Mouse (Mus musculus): ENCODE measurements around the gene Eepd1.

Gene Eepd1

DNA sequence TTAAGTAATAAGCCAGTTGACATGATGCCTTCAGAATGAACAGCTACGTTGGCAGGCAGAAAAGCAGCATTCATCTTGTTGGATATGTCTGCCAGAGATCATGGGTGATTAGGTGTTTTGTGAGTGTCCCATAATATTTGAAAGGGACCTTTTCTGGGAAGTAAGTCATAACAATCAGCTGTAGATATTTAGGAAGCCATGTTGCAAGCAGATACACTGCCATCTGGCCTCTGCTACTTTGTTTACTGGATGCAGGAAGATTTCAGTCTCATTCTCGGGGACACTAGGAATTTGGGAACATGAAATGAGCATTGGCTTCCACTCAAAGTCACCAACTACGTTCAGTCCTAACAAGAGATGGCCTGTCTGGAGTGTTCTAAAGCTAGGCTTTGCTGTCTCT, 54.1 kb downstream of the Eepd1 start:
- no peak for DNase-seq (ENCODE audit: low spot score)

DNA sequence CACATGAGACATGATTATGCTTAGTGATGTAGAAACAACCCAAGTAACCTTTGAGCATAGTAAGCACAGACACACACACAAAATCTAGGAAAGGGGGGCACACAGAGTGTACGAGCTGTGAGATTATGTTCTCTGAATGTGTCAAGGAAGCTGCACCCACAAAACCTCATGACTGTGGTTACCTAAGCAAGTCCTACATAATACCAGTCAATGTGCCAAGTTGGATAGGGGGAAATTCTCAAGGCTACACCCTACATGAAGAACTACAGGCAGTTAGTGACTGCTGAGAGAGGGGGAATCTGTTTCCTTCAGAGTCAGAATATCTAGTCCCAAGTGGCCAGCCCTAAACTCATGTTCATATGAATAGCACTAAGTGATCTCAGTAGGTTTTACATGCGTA, 58.1 kb downstream of the Eepd1 start:
- no peak for DNase-seq (ENCODE audit: low spot score)

DNA sequence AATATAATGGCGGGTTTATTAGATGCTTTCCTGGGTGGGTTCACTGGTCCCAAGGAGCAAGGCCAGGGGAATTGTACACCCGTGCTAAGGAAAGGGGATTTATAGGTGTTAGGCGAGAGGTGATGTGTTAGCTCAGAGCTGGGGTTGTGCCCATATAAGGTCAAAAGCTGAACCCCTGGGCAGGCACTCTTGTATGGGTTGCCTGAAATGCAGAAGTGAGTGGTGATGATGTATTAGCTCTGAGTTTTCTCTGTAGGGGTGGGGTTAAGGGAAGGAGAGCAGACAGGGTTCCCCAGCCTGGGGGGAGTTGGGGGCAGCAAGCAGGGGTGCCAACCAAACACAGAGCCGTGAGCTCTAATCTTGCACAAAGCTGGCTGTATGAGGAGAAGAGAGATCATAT, 60.0 kb downstream of the Eepd1 start:
- DNase-seq (ENCODE audit: low spot score) = no peak

DNA sequence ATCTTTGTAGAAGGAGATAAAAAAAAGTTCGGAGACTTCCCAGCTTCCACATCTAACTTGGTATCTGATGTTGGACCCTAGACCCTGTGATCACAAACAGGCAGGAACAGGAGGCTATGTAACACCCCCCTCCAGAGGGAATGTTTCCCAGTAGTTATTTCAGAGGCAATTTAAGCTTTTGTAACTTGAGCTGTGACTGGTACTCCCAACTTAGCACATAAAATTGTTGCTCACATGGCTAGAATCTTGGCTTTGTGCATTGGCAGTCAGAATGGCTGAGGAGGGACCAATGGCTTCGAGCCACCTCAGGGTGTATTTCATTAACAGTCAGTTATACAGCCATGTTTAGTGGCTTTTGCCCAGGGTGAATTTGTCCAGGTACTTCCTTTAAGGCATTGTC, 63.9 kb downstream of the Eepd1 start:
- no peak for DNase-seq (ENCODE audit: low spot score)

DNA sequence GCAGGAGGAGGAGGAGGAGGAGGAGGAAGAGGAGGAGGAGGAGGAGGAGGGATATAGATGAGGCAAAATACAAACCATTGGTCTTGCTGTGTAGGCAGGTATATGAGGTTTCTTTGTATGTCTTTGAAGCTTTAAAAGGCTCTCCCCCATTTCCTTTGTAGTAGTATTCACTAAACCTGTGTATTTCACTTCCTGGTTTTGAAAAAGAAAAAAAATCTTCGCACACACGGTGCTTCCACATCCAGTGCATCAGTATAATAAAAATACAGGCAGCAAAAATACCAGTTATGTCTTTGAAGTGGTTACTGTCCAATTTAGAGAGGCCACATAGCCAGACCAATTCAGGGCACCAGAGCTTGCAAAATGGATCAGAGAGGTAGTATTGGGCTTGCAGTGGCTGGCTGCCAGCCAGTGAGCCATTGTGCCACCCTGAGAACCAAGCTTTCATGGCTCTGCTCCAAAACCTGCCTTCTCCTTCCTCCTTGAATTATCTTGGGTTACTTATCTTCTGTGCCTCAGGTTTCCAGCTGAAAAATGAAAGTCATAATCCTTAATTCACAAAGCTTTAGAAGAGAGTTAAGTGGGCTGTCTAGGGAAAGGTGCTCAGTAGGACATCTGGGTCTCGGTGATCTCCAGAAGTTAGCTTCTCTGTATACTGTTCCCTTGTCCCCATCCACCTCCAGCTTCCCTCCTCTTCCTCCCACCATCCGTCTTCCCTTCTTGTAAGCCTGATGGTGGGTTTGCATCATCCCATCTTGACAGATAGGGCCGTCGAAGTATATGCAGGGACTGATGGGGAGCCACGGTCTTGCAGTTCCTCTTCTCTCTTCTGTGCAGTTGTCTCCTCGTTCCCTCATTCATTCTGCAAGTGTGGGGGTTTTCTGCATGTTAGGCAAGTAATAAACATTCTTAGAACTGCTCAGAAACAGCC, 68.0 kb downstream of the Eepd1 start:
- DNase-seq (ENCODE audit: low spot score) = peak; percentile 18

DNA sequence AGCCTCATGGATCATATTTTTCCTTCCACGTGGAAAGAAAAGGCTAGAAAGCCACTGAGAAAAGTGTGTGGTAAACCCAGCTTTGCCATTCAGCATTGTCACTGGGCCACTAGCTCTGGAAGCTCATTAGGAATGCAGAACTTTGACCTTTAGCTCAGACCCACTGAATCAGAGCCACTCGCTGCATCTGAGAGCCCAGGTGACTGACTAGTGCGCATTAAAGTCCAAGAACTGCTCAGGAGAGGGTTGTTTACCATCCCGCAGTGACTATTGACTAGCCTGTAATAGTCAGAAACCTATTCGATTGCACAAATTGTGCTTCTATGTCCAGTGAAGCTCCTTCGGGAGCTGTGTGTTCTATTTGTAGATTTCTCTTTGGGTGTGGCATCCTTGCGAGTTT, 68.8 kb downstream of the Eepd1 start:
- DNase-seq (ENCODE audit: low spot score) = no peak

DNA sequence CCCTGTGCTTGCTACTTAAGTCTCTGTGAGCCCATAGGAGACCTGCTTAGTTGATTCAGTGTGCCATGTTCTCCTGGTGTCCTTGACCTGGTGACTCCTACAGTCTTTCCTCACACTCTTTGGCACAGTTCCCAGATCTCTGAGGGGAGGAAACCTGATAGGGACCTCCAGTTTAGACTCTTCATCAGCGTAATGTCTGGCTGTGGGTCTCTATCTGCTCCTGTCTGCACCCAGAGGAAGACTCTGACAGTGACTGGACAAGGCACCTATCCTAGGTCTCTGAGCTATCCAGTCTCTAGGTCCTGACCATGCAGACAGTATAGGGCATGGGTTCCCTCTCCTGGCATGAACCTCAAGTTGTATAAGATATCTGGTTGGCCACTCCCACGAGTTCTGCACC, 71.2 kb downstream of the Eepd1 start:
- no peak for DNase-seq (ENCODE audit: low spot score)

DNA sequence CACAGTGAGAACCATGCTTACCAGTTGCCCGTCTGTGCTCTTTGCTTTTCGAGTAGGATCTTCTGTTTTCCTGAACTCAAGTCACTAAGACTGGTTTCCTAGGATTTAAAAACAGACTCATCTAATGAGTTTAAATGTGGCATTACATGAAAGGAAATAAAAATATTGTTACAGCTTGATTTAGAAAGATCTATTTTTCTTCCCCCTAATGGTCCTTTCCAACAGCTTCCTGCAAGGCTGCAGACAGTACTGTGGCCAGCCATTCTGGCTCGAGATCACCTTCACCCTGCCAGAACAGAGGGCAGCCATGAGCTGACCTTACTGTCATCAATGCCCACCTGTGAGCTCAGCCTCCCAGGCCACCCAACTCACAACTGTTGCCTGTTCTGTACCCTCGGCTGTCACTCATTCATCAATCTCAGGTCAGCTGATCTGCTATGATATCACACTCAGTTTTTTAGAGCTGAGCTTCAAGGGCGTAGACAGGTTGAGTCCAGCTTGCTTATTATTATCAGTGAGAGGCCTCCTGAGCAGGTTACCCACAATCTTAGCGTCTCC, 73.0 kb downstream of the Eepd1 start:
- DNase-seq (ENCODE audit: low spot score) = no peak

DNA sequence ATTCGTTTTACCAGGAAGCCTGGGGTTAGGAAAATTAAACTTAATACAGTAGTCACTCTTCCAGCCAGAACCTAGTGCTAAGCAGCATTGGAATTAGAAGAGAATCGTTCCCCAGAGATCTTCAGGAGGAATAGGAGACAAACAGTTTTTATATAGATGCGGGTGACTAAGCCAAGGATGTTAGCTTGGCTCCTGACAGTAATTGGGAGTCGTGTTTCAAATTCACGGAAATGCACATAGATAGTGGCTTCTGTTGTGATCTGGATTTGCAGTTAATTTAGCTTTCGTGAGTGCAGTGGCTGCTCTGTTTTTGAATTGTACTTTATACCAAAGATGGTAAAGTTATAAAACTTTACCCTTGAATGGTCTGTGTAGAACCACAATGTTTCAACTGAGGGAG, 73.9 kb downstream of the Eepd1 start:
- DNase-seq (ENCODE audit: low spot score) = no peak

DNA sequence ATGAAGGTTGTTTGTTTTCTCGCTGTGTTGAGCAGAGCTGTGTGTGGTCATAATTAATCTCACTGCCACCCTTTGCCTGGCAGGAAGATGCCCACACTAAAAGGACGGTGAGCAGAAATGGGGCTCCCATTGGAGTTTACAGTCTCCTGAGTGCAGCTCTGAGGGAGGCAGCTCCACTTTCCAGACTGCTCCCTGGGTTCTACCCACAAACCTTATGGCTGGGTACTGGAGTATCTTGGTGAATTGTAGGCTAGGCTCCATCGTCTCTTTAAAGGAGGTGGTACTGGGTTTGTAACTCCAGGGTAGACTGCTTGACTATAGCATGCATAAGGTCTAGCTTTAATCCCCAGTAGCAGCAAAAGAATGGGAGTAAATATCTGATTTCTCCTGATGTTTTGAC, 74.7 kb downstream of the Eepd1 start:
- DNase-seq (ENCODE audit: low spot score) = no peak

DNA sequence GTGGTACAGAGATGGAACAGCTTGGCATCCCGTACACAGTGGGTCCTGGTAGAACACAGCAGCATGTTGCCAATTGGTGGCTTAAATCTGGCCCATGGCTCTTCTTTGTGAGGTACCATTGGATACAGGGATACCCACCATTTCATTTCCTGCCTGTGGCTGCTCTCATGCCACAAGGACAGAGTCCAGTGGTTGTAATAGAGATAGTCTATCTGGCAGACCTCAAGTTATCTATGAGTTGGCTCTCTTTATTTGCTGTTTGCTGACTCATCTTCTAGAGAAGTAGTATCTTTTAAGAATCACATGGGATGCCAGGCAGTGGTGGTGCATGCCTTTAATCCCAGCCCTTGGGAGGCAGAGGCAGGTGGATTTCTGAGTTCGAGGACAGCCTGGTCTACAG, 76.0 kb downstream of the Eepd1 start:
- DNase-seq (ENCODE audit: low spot score) = no peak

DNA sequence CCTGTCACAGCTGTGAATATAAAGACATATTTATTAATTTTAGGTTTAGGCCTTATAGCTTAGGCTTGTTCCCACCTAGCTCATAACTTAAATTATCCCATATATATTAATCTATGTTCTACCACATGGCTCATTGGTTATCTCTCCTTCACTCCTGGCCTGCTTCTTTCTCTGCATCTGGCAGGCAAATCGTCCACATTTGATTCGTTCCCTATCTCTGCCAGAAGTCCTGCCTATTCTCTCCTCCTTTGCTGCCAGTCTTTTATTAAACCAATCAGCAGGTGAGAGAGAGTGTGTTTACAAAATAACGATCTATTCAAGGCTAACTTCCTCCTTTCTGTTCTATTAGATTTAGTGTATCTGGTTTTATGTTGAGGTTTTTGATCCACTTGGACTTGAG, 77.5 kb downstream of the Eepd1 start:
- DNase-seq (ENCODE audit: low spot score) = no peak

DNA sequence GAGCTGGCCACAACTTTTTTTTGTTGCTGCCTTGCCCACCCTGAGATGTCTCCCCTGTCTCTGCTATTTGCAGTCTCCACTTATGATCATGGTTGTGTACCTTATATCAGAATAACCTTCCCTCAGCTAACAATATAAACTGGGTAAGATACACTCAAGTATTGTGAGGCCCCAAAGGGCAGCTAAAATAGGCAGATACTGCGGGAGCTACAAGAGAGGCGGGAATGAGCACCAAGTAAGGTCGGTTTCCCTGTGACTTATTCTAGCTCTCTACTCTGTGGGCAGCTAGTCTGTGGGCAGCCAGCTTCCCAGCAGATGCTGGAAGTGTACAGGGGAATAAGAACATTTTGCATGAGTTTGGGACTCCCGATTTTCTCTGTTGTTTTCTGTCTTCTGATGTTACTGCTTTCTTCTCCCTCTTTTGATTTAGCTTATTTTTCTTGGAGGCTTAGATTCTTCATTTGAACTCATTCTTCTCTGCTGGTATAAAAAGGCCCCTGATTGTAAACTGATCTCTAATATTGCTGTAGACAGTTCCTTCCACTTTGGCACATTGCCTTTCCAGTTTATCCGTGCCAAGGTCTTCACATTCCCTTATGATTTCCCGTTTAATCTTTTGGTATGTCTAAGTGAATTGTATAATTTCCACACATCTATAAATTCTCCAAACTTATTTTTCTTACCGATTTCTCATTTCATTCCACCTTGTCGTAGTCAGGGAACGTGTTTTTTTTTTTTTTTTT, 78.8 kb downstream of the Eepd1 start:
- no peak for DNase-seq (ENCODE audit: low spot score)

DNA sequence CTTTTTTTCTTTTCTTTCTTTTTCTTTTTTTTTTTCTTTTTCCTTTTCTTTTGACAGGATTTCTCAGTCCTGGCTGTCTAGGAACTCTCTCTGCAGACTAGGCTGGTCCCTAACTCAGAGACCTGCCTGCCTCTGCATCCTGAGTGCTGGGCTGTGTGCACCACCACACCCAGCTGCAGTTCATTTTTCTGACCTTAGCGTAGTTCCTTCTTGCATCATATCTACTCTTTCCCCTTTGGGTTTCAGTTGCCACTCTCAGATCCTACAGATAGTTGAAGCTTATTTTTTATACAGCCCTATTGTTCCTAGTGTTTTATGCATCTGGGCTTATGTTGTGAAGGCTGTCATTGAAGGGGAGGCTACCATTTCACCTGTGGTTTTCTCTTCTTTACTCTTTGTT, 79.8 kb downstream of the Eepd1 start:
- DNase-seq (ENCODE audit: low spot score) = no peak

DNA sequence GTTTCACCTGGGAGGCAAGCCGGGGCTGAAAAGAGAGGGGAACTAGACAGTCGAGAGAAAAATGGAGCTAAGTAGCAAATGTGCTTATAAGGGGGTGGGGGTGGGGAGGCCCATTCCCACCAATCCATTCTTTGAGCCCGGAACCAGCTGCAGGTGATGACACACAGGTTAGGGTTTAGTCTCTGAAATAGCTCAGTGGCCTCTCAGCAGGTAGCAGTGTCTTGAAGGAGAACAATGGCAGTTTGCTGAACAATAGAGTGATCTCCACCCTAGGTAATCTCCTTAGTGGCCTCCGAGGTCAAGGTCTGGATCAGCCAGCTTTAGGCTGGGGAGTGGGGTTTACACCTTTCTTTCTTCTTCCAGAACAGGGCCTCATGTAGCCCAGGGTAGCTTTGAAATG, 82.5 kb downstream of the Eepd1 start:
- no peak for DNase-seq (ENCODE audit: low spot score)

DNA sequence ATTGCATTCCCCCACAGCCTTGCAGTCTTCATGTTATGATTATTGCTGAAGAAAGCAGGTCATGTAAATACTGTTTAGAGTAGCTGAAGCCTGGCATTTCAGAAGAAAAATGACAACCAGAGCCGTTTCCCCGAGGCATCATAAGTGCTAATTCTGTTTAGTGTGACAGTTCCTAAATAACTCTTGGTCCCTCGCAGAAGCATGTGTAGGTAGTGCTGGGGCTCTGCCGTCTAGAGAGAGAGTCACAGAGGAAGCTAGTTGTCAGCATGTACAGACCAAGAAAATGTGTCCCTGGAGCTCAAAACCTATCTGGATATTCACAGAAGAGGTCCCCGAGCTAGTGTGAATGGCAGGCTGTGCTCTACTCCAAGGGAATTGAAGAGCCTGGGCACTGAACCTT, 85.7 kb downstream of the Eepd1 start:
- DNase-seq (ENCODE audit: low spot score) = no peak

DNA sequence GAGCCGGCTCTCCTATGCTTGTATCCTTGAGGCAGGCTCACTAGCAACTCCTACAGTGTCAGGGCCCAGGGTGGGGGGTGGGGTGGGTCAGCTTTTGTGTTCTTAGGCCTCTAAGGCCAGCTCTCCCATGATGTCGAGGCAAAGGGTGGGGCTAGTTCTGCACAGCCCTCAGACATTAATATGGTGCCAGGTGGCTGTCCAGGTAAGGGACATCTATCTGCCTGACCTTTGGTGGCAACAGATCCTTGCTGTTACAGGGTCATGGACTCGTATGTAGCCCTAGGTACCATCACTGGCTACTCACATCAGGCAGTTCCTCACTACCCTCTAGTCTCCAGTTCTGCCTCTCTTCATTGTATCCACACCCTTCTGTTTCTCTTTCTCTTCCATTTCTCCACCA, 87.4 kb downstream of the Eepd1 start:
- no peak for DNase-seq (ENCODE audit: low spot score)

DNA sequence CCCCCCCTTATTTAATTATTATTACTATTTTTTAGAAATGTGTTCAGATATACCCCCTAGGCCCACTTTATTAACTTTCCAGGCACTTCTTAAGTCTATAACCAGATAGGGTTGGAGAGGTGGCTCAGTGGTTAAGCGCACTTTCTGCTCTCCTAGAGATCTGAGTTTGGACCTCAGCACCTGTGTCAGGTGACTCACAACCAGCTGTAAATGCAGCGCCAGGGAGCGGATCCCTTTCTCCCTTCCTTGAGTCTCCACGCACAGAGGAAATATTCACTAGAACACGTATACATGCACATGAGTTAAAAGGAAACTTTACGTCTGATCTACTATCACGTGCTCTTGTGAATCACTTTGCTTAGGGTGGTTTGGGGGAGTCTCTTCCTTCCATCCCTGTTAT, 88.7 kb downstream of the Eepd1 start:
- DNase-seq (ENCODE audit: low spot score) = no peak

DNA sequence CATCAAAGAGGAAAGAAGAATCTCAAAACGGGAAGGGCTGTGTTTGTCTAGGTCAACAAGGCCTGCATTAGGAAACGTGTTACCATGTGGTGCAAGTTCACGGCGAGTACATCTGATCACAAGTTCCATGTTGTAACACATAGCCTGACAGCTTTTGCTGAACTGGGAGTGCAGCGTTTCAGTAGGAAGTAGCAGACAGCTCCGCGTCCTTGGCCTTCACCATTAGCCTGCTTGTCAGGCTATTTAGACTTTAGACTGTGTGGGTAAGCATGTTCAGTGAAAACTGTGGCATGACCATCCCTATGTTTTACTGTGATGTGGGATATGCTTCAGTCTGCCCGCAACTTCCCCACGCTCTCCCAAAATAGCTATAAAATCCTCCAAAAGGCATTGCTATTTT, 89.1 kb downstream of the Eepd1 start:
- no peak for DNase-seq (ENCODE audit: low spot score)

DNA sequence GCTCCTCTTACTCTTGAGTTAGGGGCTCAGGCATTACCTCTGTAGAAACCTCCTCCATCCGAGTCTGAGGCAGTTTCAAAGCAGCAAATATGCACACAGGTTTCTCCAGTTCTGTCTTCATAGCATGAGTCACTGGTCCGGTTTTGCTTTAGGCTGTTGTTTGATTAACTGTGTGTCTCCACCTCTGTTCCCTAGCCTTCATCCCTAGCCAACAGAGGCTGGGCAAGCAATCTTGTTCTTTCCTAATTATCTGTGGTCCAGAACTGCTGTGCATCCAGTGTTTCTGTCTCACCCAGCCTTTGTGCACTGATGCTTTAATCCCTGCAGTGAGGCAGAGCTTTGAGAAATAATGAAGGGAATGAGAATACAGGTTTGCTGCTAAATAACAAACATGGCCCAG, 90.0 kb downstream of the Eepd1 start:
- no peak for DNase-seq (ENCODE audit: low spot score)

DNA sequence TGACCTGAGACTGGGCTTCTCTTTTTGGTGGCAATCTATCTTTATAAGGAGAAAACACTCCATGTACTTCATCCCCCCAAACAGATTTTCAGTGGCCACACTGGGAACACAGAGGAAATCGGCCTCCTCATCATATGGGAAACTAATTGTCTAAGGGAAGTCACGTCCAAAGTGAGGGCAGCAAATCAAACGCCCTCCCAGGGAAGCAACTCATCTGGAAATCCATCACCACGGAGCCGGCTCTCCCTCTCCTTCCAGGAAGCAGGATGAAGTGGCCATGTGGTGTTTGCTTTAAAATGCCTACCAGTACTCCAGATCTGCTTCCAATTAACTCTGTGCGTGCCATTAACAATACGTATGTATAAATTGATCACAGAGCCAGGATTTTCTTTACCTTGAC, 92.4 kb downstream of the Eepd1 start:
- DNase-seq (ENCODE audit: low spot score) = no peak

DNA sequence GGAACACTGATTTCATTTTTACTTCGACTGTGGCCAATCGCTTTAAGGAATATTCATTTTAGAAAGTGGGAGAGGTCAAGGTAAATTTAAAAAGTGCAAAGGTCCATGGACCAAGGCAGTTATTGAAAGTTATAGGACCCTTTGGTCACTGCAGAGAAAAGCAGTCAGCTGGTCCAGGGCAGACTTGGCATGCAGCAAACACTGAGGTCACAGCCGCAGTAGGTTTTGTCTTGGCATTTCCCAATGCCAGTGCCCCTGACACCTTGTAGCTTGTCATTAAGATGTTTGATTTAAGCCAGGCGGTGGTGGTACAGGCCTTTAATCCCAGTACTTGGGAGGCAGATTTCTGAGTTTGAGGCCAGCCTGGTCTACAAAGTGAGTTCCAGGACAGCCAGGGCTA, 92.8 kb downstream of the Eepd1 start:
- DNase-seq (ENCODE audit: low spot score) = no peak
